Mouse (Mus musculus) intestine, postnatal 0 days (tissue): ENCODE results near the gene Fgfr2. TPM values are rescaled to one million over a fixed set of nuclear protein-coding genes. Genes with fewer than 3 reads are reported as not detected.
A peak's percentile ranks its signal among the peaks of the same experiment; 100 is the strongest.

Experiments used
- ATAC-seq: fragments of 200-750 bp; cut with Nextera tagmentation; 2 replicates; pipeline ENCODE4 v1.8.0; 2017; ENCODE audit warnings: mild to moderate bottlenecking, moderate TSS enrichment, moderate library complexity
- H3K27ac ChIP-seq: fragments of 300-500 bp; sonication (generic); 2 replicates; pipeline ENCODE4 v1.5.1; 2014; ENCODE audit warnings: mild to moderate bottlenecking, low read depth, low read length, moderate library complexity
- H3K27me3 ChIP-seq: fragments of 300-500 bp; sonication (generic); replicated peaks from 2 replicates; pipeline ENCODE4 v1.6.1; 2014; ENCODE audit warnings: low read length, mixed read lengths; ENCODE audit not compliant: control insufficient read depth, insufficient read depth
- H3K36me3 ChIP-seq: fragments of 300-500 bp; sonication (generic); 2 replicates; pipeline ENCODE4 v1.6.1; 2014; ENCODE audit warnings: mild to moderate bottlenecking, moderate library complexity; ENCODE audit not compliant: control insufficient read depth, insufficient read depth
- H3K4me1 ChIP-seq: fragments of 300-500 bp; sonication (generic); replicated peaks from 2 replicates; pipeline ENCODE4 v1.6.1; 2014; ENCODE audit warnings: antibody characterized with exemption, low read length, mixed read lengths; ENCODE audit not compliant: control insufficient read depth, insufficient read depth
- H3K4me2 ChIP-seq: fragments of 300-500 bp; sonication (generic); replicated peaks from 2 replicates; pipeline ENCODE4 v1.6.1; 2014; ENCODE audit warnings: low read depth, mild to moderate bottlenecking, moderate library complexity
- H3K4me3 ChIP-seq: fragments of 300-500 bp; sonication (generic); 2 replicates; pipeline ENCODE4 v1.5.1; 2014; ENCODE audit warnings: low read depth, low read length
- H3K9ac ChIP-seq: fragments of 300-500 bp; sonication (generic); 2 replicates; pipeline ENCODE4 v1.6.1; 2014; ENCODE audit warnings: mild to moderate bottlenecking, low read depth, low read length
- H3K9me3 ChIP-seq: fragments of 300-500 bp; sonication (generic); 2 replicates; pipeline ENCODE4 v1.6.1; 2016; ENCODE audit warnings: mixed run types; ENCODE audit not compliant: control insufficient read depth
- CTCF ChIP-seq: sonication (generic); IDR thresholded peaks from 2 replicates; pipeline ENCODE4 v1.5.1; 2016; ENCODE audit warnings: low read depth, mild to moderate bottlenecking, control low read depth, antibody characterized with exemption, moderate library complexity
- WGBS: fragments of 180-500 bp; shearing (Covaris S2); extraction: QIAGEN DNeasy Blood & Tissue Kit; methylation state at CpG from one replicate; pipeline ENCODE4 v1.1.7; 2014; 5-methylcytosine and 5-hydroxymethylcytosine counted together
- polyA plus RNA-seq: library from polyadenylated mRNA; unstranded; fragments of >200 nt; fragmentation: Nextera tagmentation; extraction: Ambion mirVana; gene quantifications from 2 replicates; pipeline ENCODE4 v1.2.1, GENCODE M21; 2015

Gene Fgfr2
- polyA plus RNA-seq, 1 experiment from 2014 or later: 29.5 TPM

DNA sequence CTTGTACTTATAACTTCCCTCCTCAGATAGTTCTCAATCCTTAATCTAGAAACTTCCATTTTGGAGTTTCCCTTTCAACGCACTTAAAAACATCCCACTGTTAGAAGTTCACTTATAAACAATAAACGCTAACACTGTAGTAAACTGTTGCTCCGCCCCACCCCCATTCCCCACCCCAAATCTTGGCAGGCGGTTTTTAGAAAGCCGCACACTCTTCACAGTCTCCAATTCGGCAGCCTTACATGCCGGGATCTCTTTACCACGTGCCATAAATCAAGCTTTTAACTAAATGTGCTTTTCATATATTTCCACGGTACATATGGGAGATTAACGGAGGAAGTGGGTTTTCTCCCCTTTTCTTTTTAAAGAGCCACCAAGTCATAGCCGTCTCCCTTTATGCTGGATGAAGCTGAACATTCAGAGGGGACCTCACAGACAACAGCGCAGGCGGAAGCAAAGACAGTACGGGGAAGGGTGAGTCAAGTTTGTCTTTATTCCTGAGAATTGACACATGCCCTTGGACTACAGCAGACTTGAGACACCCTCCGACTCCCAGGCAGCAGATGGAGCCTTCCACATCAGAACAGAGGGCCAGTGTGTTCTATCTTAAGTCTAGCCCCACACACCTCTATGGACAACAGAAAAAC, 2932.7 kb downstream of the Fgfr2 start:
- 0 out of 2 replicates have a peak, but pooled peaks cover 3% of the 10 kb centered on the region for H3K4me1 ChIP-seq
- no peak for ATAC-seq
- peak overlapping the region; percentile 40; the same call in 1 of the 2 replicates for H3K4me2 ChIP-seq
- no peak overlapping the region for H3K4me3 ChIP-seq
- no peak for TF ChIP-seq CTCF
- H3K9ac ChIP-seq: no peak overlapping the region
- H3K36me3 ChIP-seq: peaks cover 18% of the 10 kb centered on the region; the same call in 1 of the 2 replicates
- no peak overlapping the region for H3K27ac ChIP-seq
- 48% methylated on average over 15 of the region's 15 CpGs for WGBS
- no peaks in the 10 kb centered on the region for H3K27me3 ChIP-seq
- no peaks in the 10 kb centered on the region for H3K9me3 ChIP-seq

GRCm38 (mm10) chr7:130189901-130190300, 2933.2 kb downstream of the Fgfr2 start:
- no peaks in the 10 kb centered on the region for H3K27me3 ChIP-seq
- H3K36me3 ChIP-seq: peaks cover 18% of the 10 kb centered on the region; the same call in 1 of the 2 replicates
- H3K27ac ChIP-seq: no peak overlapping the region; the same call in 1 of the 2 replicates
- H3K4me3 ChIP-seq: no peak overlapping the region
- no peak for TF ChIP-seq CTCF
- ATAC-seq: no peak
- H3K4me1 ChIP-seq: 0 out of 2 replicates have a peak, but pooled peaks cover 3% of the 10 kb centered on the region
- H3K9me3 ChIP-seq: no peaks in the 10 kb centered on the region
- no peak overlapping the region for H3K9ac ChIP-seq
- 84% methylated on average over 4 of the region's 4 CpGs for WGBS
- no peak overlapping the region for H3K4me2 ChIP-seq

DNA sequence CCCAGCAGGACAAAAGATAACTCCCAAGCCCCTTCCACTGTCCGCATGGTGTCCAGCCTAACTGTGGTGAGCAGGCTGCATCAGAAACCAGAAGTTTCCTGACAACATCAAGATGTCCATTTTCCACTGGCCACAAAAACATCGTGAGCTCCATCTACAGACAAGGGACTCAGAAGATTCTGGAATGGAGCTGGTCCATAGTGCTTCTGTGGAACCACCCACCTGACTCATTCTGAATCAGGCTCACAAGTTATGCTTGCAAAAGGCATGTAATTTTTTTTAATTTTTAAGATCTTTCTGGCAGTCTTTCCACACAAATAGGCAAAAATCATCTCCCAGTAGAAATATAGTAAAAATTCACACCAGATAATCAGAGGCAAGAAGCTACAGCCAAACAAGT, 2935.0 kb downstream of the Fgfr2 start:
- H3K9me3 ChIP-seq: no peaks in the 10 kb centered on the region
- peaks cover 13% of the 10 kb centered on the region; the same call in 1 of the 2 replicates for H3K36me3 ChIP-seq
- 93% methylated on average over 2 of the region's 2 CpGs for WGBS
- no peaks in the 10 kb centered on the region for H3K4me1 ChIP-seq
- H3K9ac ChIP-seq: no peak overlapping the region
- H3K27me3 ChIP-seq: no peaks in the 10 kb centered on the region
- no peak for ATAC-seq
- H3K4me3 ChIP-seq: no peak overlapping the region
- no peak for TF ChIP-seq CTCF
- H3K4me2 ChIP-seq: no peak overlapping the region
- H3K27ac ChIP-seq: no peak overlapping the region

DNA sequence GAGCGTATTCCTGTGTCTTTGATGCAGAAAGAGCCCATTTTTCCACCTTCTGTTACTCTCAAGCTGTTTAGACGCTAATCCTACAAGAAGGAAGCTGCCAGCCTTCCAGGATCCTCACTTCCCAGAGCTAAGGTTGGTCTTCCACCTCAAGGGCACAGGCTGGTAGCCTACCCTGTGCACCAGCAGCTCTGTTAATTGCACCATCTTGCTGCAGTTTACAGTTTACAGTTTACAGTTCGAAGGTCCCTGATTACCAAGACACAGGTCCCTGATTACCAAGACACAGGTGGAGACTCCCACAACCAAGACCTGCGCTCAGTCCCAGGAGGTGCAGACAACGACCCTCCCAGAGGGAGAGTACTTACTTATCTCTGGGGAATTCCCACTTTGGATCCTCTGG, 2938.3 kb downstream of the Fgfr2 start:
- no peak overlapping the region for H3K27ac ChIP-seq
- ATAC-seq: peak; percentile 53; the same call in 1 of the 2 replicates
- H3K9me3 ChIP-seq: no peaks in the 10 kb centered on the region
- no peaks in the 10 kb centered on the region for H3K27me3 ChIP-seq
- no peak overlapping the region for H3K9ac ChIP-seq
- no peaks in the 10 kb centered on the region for H3K4me1 ChIP-seq
- no peak overlapping the region for H3K4me3 ChIP-seq
- WGBS: 60% methylated on average over 5 of the region's 5 CpGs
- TF ChIP-seq CTCF: no peak
- H3K4me2 ChIP-seq: no peak overlapping the region
- H3K36me3 ChIP-seq: peaks cover 20% of the 10 kb centered on the region

DNA sequence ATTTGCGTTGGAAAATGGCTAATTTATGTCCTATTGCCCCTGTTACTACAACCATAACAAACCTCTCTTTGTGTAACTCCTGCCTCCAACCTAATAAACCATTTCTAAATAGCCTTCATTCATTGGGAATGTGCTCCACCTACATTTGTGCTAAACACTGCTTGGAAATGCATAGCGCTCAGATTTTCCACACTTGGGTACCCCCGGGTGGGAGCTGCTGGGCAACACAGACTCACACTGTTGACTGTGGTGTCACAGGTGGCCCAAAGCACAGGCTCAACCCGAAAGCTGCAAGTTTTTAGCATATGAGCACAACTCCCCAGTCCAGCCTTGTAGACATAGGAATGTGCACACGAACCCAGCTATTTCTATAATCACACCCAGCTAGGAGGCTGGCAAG, 2939.2 kb downstream of the Fgfr2 start:
- H3K27me3 ChIP-seq: no peaks in the 10 kb centered on the region
- H3K4me1 ChIP-seq: no peaks in the 10 kb centered on the region
- no peak overlapping the region for H3K9ac ChIP-seq
- no peak overlapping the region for H3K4me2 ChIP-seq
- no peaks in the 10 kb centered on the region for H3K9me3 ChIP-seq
- no peak overlapping the region for H3K4me3 ChIP-seq
- no peak overlapping the region for H3K27ac ChIP-seq
- WGBS: 68% methylated on average over 5 of the region's 5 CpGs
- H3K36me3 ChIP-seq: peaks cover 23% of the 10 kb centered on the region
- no peak for TF ChIP-seq CTCF
- no peak for ATAC-seq

DNA sequence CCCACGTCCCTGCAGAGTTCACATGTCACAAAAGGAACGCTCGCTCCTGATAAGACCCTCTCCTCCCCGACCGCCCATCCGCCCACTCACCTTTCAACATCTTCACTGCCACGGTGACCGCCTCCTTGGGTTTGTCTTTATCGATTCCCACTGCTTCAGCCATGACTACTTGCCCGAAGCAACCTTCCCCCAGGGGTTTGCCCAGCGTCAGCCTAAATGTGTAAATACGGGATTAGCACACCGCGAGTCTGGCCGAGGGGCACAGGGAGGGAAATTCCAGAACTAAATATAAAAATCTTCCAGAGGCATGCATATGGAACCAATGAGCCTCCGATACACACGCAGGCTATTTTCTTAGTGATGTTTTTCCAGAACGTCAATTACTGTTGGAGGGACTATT, 2940.6 kb downstream of the Fgfr2 start:
- WGBS: 53% methylated on average over 18 of the region's 18 CpGs
- ATAC-seq: no peak
- no peaks in the 10 kb centered on the region for H3K27me3 ChIP-seq
- H3K4me3 ChIP-seq: no peak overlapping the region
- no peak for TF ChIP-seq CTCF
- no peak overlapping the region for H3K9ac ChIP-seq
- H3K4me2 ChIP-seq: no peak overlapping the region
- no peaks in the 10 kb centered on the region for H3K4me1 ChIP-seq
- peaks cover 29% of the 10 kb centered on the region for H3K36me3 ChIP-seq
- H3K27ac ChIP-seq: no peak overlapping the region
- H3K9me3 ChIP-seq: no peaks in the 10 kb centered on the region
